Mouse (Mus musculus) hindbrain, embryonic 13.5 days (tissue): ENCODE results near the gene 1700034I23Rik. TPM values are rescaled to one million over a fixed set of nuclear protein-coding genes. Genes with fewer than 3 reads are reported as not detected.
"Not testable (repeated sequence)": the region's sequence is repeated elsewhere in the genome, so short reads cannot be mapped to it uniquely, and the experiment has no call there.

Experiments used
- ATAC-seq: fragments of 200-750 bp; cut with Nextera tagmentation; 2 replicates; pipeline ENCODE4 v1.8.0; 2017; ENCODE audit warnings: moderate TSS enrichment; ENCODE audit not compliant: low FRiP score
- H3K27ac ChIP-seq: fragments of 300-500 bp; sonication (generic); 2 replicates; pipeline ENCODE4 v1.5.1; 2015; ENCODE audit warnings: inconsistent platforms, mild to moderate bottlenecking, moderate library complexity
- H3K27me3 ChIP-seq: fragments of 300-500 bp; sonication (generic); 2 replicates; pipeline ENCODE4 v1.6.1; 2015; ENCODE audit warnings: mild to moderate bottlenecking, inconsistent platforms
- H3K36me3 ChIP-seq: fragments of 300-500 bp; sonication (generic); 2 replicates; pipeline ENCODE4 v1.6.1; 2015; ENCODE audit warnings: mild to moderate bottlenecking, inconsistent platforms
- H3K4me1 ChIP-seq: fragments of 300-500 bp; sonication (generic); replicated peaks from 2 replicates; pipeline ENCODE4 v1.6.1; 2015; ENCODE audit warnings: inconsistent platforms
- H3K4me2 ChIP-seq: fragments of 300-500 bp; sonication (generic); 2 replicates; pipeline ENCODE4 v1.6.1; 2015; ENCODE audit warnings: inconsistent platforms, mild to moderate bottlenecking, moderate library complexity
- H3K4me3 ChIP-seq: fragments of 300-500 bp; sonication (generic); 2 replicates; pipeline ENCODE4 v1.5.1; 2015; ENCODE audit warnings: mild to moderate bottlenecking, inconsistent platforms
- H3K9ac ChIP-seq: fragments of 300-500 bp; sonication (generic); 2 replicates; pipeline ENCODE4 v1.6.1; 2015; ENCODE audit warnings: mild to moderate bottlenecking, inconsistent platforms
- H3K9me3 ChIP-seq: fragments of 300-500 bp; sonication (generic); 2 replicates; pipeline ENCODE4 v1.6.1; 2016; ENCODE audit warnings: inconsistent platforms
- WGBS: fragments of 180-500 bp; shearing (Covaris S2); methylation state at CpG from one replicate; pipeline ENCODE4 v1.1.7; 2015; 5-methylcytosine and 5-hydroxymethylcytosine counted together
- polyA plus RNA-seq: library from polyadenylated mRNA; unstranded; fragments of >200 nt; fragmentation: Nextera tagmentation; extraction: Ambion mirVana; gene quantifications from 2 replicates; pipeline ENCODE4 v1.2.1, GENCODE M21; 2015

The 1700034I23Rik gene
- polyA plus RNA-seq = 0.35 and 0.41 TPM in 2 replicates

DNA sequence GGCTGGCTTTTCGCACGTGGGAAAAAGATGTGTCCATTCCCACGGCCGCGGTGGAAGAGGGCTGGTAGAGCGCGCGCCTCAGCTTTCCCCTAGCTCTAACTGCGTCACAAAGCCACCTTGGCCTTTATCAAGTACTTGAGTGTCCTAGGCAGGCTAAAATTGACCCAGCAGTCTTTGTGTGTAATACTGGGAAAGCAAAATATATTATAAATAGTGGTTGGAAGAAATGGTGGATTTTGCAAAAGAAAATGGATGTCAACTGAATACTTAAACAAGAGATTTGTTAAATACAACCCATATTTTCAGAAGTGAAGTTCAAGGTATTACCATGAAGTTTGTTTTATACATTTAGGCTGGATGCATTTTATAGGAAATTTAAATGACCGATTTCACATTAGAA, at the start of gene 1700034I23Rik:
TSS of gene 1700034I23Rik (minus strand) at position 101 of the 400 bp plus-strand sequence.
- H3K4me2 ChIP-seq, H3K4me1 ChIP-seq, H3K27me3 ChIP-seq, H3K4me3 ChIP-seq, H3K27ac ChIP-seq, ATAC-seq, H3K9ac ChIP-seq, H3K9me3 ChIP-seq: not testable (repeated sequence)
- H3K36me3 ChIP-seq = peaks cover 14% of the 10 kb centered on the region
- 98% methylated on average over 8 of the region's 10 CpGs for WGBS

DNA sequence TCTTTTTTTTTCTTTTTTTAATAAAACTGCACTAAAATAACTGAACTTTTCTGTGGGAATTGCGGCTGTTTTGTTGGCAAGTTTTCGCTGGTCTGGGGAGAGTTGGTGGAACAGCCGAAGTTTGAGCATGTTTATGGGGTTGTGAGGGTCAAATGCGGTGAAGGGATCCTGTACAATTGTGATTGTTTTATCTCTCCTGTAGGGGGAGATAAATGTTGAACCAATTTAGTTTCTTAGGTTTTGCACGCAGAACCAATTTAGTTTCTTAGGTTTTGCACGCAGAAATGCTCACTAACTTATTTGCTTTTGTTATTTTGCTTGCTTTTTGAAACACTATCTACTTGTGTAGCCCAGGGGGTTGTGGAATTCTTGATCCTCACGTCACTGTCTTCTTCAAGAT, 49.0 kb upstream of the 1700034I23Rik start:
- Histone ChIP-seq H3K4me1 (peaks cover 13% of the 10 kb centered on the region), H3K27me3 (peaks cover 29% of the 10 kb centered on the region), H3K27ac (no peak overlapping the region), H3K9me3 (no peaks in the 10 kb centered on the region), H3K36me3 (no peaks in the 10 kb centered on the region), H3K9ac (no peak overlapping the region), H3K4me2 (peak overlapping the region; percentile 93), H3K4me3 (peak overlapping the region; percentile 79)
- WGBS = 16% methylated on average over 7 of the region's 7 CpGs
- ATAC-seq = no peak

DNA sequence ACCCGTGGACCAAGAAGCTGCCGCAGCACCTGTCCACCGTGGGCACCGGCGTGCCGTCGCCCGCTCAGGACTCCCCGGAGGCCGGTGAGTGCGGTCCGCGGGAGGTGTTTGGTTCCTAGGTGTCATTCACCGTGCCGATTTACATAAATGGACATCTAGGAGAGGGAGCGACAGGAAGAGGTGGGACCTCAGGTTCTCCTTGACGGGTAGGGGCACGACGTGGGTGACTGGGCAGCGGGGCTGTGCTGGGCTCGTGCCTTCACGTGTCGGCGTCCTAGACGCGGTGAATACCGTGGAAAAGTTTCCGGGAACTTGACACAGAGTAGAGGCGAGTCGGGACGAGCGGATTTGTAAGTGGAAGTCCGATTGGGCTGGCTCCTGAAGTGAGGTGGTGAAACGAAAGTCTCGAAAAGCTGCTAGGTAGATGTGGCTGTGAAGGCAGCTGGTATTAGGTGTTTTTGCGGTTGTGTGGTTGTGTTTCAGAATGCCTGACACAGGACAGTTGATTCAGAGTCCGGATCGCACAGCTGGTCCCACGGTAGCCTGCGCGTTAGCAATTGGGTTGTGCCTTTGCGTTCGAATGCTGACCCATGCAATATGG, 48.4 kb upstream of the 1700034I23Rik start:
- peak overlapping the region; percentile 82 for H3K9ac ChIP-seq
- peaks cover 29% of the 10 kb centered on the region for H3K27me3 ChIP-seq
- H3K4me3 ChIP-seq = peak overlapping the region; percentile 79
- H3K27ac ChIP-seq = peak overlapping the region; percentile 84
- ATAC-seq = no peak
- WGBS = under 1% methylated on average over 43 of the region's 43 CpGs
- peak overlapping the region; percentile 93 for H3K4me2 ChIP-seq
- H3K4me1 ChIP-seq = peaks cover 13% of the 10 kb centered on the region
- no peaks in the 10 kb centered on the region for H3K9me3 ChIP-seq
- no peaks in the 10 kb centered on the region for H3K36me3 ChIP-seq

DNA sequence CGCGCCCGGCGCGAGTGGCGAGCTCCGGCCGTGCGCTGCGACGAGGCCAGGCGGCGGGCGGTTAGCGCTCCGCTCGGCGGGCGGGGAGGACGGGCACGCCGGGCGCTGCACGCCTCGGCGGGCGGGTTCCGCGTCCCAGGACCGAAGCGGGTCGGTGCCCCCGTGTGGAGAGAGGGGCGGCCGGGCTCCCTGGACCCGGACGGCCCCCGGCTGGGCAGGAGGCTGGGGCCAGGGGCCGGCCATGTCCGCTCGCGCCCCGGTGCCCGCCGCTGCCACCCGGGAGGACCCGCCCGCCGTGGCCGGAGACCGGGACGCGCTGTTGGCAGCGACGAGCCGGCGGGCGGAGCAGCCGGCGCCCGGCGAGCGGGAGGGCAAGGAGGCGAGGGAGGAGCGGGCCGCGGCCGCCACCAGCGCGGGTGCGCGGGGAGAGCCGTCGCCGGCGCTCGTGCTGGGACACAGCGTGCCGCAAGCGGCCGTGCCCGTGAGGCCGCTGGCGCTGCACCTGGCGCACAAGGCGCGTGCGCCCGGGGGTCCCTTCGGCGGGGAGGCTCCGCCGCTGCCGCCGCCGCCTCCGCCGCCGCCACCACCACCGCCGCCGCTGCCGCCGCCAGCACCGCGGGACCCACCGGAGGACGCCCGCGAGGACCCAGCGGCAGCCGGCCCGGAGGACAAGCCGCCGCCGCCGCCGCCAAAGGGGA, 47.7 kb upstream of the 1700034I23Rik start:
- Histone ChIP-seq H3K4me2 (peak overlapping the region; percentile 93), H3K36me3 (no peaks in the 10 kb centered on the region), H3K9ac (peak overlapping the region; percentile 82), H3K9me3 (no peaks in the 10 kb centered on the region), H3K4me1 (peaks cover 13% of the 10 kb centered on the region), H3K27ac (peak overlapping the region; percentile 84), H3K4me3 (peak overlapping the region; percentile 79), H3K27me3 (peaks cover 29% of the 10 kb centered on the region)
- under 1% methylated on average over 39 of the region's 118 CpGs for WGBS
- ATAC-seq = peak; percentile 41

DNA sequence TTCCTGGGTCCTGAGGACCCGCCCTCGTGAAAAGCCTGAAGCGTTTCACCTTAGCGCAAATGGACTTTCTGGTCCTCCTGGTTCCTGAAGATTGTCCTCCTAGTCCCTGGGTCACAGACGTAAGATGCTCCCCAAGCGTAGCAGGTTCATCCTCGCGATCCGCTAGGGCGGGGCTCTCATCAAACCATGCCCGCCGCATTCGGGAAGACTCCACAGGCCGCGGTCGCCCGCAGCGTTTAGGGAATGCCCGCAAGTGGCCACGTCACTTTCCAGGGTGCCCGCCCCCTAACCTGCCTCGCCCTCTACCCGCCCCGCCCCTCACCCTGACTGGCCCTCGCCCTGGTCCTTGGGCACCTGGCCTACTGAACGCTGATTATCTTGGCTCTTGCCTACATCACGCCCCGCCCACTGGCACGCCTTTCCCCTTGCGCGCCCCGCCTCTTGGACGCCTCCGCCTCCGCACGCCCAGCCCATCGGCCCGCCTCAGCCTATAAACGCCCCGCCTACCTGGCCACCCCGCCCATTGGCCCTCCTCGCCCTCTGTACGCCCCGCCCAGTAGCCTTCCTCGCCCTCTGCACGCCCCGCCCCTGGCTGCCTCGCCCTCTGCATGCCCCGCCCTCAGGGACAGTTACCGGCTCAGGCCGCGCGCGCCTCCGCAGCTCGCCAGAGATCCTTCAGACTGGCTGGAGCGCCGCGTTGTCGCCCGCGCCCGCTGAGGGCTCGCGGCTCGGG, 47.0 kb upstream of the 1700034I23Rik start, which contains the start of gene Larp1b:
TSS of gene Larp1b (plus strand) at position 659 of the 733 bp plus-strand sequence.
- H3K4me2 ChIP-seq = peak within 1 kb of the TSS; percentile 93
- H3K27me3 ChIP-seq = peaks cover 29% of the 10 kb centered on the region
- H3K4me3 ChIP-seq = peak within 1 kb of the TSS; percentile 79
- WGBS = under 1% methylated on average over 66 of the region's 66 CpGs
- peak within 1 kb of the TSS; percentile 82 for H3K9ac ChIP-seq
- H3K27ac ChIP-seq = peak within 1 kb of the TSS; percentile 84
- H3K4me1 ChIP-seq = peaks cover 13% of the 10 kb centered on the region
- H3K9me3 ChIP-seq = no peaks in the 10 kb centered on the region
- H3K36me3 ChIP-seq = no peaks in the 10 kb centered on the region
- ATAC-seq = peak; percentile 97

DNA sequence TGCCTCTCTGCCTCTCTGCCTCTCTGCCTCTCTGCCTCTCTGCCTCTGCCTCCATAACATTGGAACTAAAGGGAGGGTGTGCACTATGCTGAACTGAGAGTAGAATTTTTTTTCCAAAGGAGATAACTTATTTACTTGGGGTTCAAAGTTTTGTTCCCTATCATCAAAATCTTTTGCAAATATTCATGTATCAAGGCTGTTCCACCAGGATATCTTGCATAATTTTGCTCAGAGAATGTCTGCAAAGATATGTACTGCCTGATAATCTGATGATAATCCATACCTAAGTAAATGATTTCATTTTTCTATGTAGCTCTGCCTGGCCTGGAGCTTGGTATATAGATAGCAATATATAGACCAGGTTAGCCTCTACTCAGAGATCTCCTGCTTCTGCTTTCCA, 36.7 kb upstream of the 1700034I23Rik start:
- ATAC-seq = no peak
- H3K9ac ChIP-seq = no peak overlapping the region

DNA sequence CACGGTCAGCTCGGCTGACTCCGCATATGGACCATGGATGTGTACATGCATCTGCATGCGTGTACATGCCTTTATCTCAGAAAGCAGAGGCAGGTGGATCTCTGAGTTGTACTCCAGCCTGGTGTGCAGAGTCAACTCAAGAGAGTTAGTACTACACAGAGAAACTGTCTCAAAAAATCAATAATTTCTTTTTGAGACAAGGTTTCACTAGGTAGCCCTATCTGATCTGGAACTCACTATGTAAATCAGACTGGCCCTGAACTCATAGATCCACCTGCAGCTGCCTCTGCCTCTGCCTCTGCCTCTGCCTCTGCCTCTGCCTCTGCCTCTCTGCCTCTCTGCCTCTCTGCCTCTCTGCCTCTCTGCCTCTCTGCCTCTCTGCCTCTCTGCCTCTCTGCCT, 36.2 kb upstream of the 1700034I23Rik start:
- peaks cover 27% of the 10 kb centered on the region for H3K36me3 ChIP-seq
- WGBS = 94% methylated on average over 4 of the region's 4 CpGs
- no peak overlapping the region for H3K4me2 ChIP-seq
- no peak overlapping the region for H3K9ac ChIP-seq
- H3K27ac ChIP-seq = no peak overlapping the region
- no peaks in the 10 kb centered on the region for H3K27me3 ChIP-seq
- no peak overlapping the region for H3K4me3 ChIP-seq
- no peaks in the 10 kb centered on the region for H3K4me1 ChIP-seq
- ATAC-seq = no peak
- H3K9me3 ChIP-seq = no peaks in the 10 kb centered on the region

More for the DNA sequence above, 36.7 kb upstream of the 1700034I23Rik start:
- Histone ChIP-seq H3K36me3 (peaks cover 23% of the 10 kb centered on the region), H3K9me3 (no peaks in the 10 kb centered on the region), H3K4me3 (no peak overlapping the region), H3K4me2 (no peak overlapping the region), H3K4me1 (no peaks in the 10 kb centered on the region), H3K27me3 (no peaks in the 10 kb centered on the region), H3K27ac (no peak overlapping the region)

DNA sequence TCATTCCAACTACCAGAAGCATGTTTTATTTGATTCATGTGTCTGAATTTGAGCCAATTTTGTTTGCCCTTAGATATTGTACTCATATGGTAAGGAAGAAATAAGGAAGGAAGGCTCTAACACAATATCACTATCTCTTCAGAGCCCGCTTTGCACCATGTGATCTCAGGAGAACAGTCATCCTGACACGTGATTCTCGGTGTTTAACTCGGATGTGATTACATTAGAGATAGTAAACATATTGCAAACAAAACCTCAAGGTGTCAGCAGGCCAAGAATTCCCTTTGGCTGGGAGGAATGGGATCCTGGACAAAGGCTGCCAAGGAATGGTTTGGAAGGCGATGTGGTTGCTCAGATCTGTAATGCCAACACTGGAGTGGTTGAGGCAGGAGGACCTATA, 35.8 kb upstream of the 1700034I23Rik start:
- Histone ChIP-seq H3K27me3 (no peaks in the 10 kb centered on the region), H3K4me1 (no peaks in the 10 kb centered on the region), H3K27ac (no peak overlapping the region), H3K9me3 (no peaks in the 10 kb centered on the region), H3K4me3 (no peak overlapping the region), H3K9ac (no peak overlapping the region), H3K36me3 (peaks cover 31% of the 10 kb centered on the region), H3K4me2 (no peak overlapping the region)
- WGBS = 90% methylated on average over 5 of the region's 5 CpGs
- ATAC-seq = no peak

DNA sequence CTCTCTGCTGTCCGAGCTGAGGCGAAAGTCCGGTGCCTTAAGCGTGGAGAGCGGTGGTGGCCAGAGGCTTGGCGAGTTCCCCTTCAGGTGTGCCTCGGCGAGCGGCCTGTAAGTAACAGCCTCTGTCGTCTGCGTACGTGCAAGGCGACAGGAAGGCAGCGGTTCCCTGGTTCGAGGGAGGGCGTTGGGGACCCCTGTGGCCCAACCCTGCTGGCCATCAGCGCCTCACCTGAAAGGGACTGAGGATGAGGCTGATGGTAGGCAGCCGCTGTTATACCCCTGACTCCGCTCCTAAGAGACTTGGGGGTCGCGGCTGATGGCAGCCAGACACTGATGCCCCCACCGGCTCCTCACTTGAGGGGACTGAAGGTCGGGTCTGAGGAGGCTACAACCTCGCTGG, 8.0 kb downstream of the 1700034I23Rik start:
- peaks cover 10% of the 10 kb centered on the region for H3K4me1 ChIP-seq
- not testable (repeated sequence) for ATAC-seq, H3K27me3 ChIP-seq, H3K9me3 ChIP-seq, H3K36me3 ChIP-seq
- H3K4me2 ChIP-seq = peak overlapping the region; percentile 71
- peak overlapping the region; percentile 77 for H3K9ac ChIP-seq
- peak overlapping the region; percentile 55 for H3K4me3 ChIP-seq
- 2% methylated on average over 19 of the region's 24 CpGs for WGBS
- peak overlapping the region; percentile 64 for H3K27ac ChIP-seq

DNA sequence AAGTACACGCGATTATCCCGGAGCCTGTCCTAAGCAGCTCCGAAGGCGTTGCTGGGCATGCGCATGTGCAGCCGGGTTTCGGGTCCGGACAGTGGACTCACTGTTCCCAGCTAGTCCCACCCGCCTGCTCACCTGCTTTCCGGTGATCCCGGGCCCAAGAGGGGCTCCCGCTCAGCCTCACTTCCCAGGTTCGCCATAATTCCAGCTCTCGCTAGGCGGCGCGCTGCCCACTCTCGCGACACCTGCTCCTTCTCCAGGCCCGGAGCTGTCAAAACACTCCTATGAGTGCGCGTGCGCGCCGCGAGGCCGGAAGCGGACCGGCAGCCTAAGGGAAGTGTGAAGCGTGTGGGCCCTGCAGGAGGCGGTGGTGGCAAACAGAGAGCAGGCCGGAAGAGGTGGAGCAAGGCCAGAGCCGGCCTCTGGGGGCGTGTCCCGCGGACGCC, 8.5 kb downstream of the 1700034I23Rik start:
- Histone ChIP-seq H3K27ac (peak overlapping the region; percentile 82), H3K9ac (peak overlapping the region; percentile 76), H3K4me1 (peaks cover 10% of the 10 kb centered on the region), H3K4me3 (peak overlapping the region; percentile 55), H3K4me2 (peak overlapping the region; percentile 56)
- not testable (repeated sequence) for H3K9me3 ChIP-seq, H3K36me3 ChIP-seq, H3K27me3 ChIP-seq
- ATAC-seq = peak; percentile 100
- WGBS = 0% methylated on average over 37 of the region's 38 CpGs

DNA sequence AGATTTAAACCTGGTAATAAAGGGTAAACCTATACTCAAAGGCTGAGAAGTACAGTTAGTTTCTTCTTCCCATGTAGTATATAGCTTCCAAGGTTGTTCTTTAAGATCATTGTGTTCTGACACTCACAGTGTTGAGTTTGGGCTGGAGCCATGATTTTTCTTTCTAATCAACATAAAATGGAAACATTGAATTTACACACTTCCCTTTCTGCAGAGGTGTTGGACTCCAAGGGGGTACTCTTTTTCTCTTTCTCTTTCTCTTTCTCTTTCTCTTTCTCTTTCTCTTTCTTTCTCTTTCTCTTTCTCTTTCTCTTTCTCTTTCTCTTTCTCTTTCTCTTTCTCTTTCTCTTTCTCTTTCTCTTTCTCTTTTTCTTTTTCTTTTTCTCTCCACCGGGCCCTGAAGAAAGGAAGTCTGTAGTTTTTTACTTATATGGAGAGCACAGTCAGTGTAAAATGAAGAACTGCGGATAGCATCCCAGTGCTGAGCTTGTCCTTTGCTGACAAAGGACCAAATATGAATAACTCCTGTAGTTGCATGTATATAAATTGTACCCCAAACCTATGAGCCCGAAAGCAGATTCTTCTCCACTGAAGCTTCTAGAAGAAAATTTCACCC, 49.1 kb downstream of the 1700034I23Rik start:
- H3K4me3 ChIP-seq, ATAC-seq, H3K27ac ChIP-seq, H3K27me3 ChIP-seq, H3K36me3 ChIP-seq, H3K9ac ChIP-seq, H3K4me1 ChIP-seq, H3K9me3 ChIP-seq, H3K4me2 ChIP-seq: not testable (repeated sequence)
- WGBS = 92% methylated on average over 3 of the region's 3 CpGs
